Mouse (Mus musculus) mouse embryonic stem cell (cell line): ENCODE results near the gene Sost.

Experiments
- in situ Hi-C, 2 experiments: fragments of 300-500 bp; cut with MboI; formaldehyde crosslinking; loops; 1 replicate in 1 of 2; 3 replicates in 1 of 2; pipeline ENCODE4 v1.14.3; 2019 to 2020; ENCODE audit warnings: low sequenced_read_pairs in 2 of 2, low pct_unique_long_range_greater_than_20kb in 1 of 2, mixed read lengths in 1 of 2; ENCODE audit not compliant: unreplicated experiment in 1 of 2

Sost gene

GRCm38 (mm10) chr11:101964647-101965046 is 2.2 kb downstream of the Sost start:
- in situ Hi-C loops = loop anchor here (5.0 kb wide), 1 partner anchor 42 kb away; no protein-coding TSS in a partner anchor

- in situ Hi-C loops = no loop called here
These were observed 3.1 kb downstream of the Sost start for GRCm38 (mm10) chr11:101963473-101964291.

GRCm38 (mm10) chr11:101963043-101963442 is 3.8 kb downstream of the Sost start:
- in situ Hi-C loops = no loop called here

GRCm38 (mm10) chr11:101957476-101957875 is 9.3 kb downstream of the Sost start:
- in situ Hi-C loops = no loop called here

- in situ Hi-C loops = no loop called here
These were observed 13.4 kb downstream of the Sost start for GRCm38 (mm10) chr11:101953441-101953840.

GRCm38 (mm10) chr11:101952541-101953341 is 14.1 kb downstream of the Sost start:
- in situ Hi-C loops = no loop called here

GRCm38 (mm10) chr11:101950021-101950420 is 16.8 kb downstream of the Sost start:
- in situ Hi-C loops = no loop called here

- in situ Hi-C loops = no loop called here
These were observed 20.3 kb downstream of the Sost start for GRCm38 (mm10) chr11:101946525-101946924.

GRCm38 (mm10) chr11:101943055-101943454 is 23.8 kb downstream of the Sost start:
- in situ Hi-C loops = no loop called here

- in situ Hi-C loops = no loop called here
These were observed 29.7 kb downstream of the Sost start for GRCm38 (mm10) chr11:101937108-101937507.

GRCm38 (mm10) chr11:101936421-101936820 is 30.4 kb downstream of the Sost start:
- in situ Hi-C loops = no loop called here

- in situ Hi-C loops = no loop called here
These were observed 31.1 kb downstream of the Sost start for GRCm38 (mm10) chr11:101935743-101936142.

- in situ Hi-C loops = no loop called here
These were observed 34.8 kb downstream of the Sost start for GRCm38 (mm10) chr11:101931978-101932377.

- in situ Hi-C loops = no loop called here
These were observed 38.6 kb downstream of the Sost start for GRCm38 (mm10) chr11:101928030-101928762.

- in situ Hi-C loops = no loop called here
These were observed 39.7 kb downstream of the Sost start for GRCm38 (mm10) chr11:101926951-101927589.

- in situ Hi-C loops = no loop called here
These were observed 41.2 kb downstream of the Sost start for GRCm38 (mm10) chr11:101925636-101926035.

GRCm38 (mm10) chr11:101924441-101924976 is 42.3 kb downstream of the Sost start:
- in situ Hi-C loops = loop anchor here (5.0 kb wide), 1 partner anchor 43 kb away; the partner anchor contains the start of gene Sost (in 2 of the 2)

- in situ Hi-C loops = loop anchor here (5.0 kb wide), 1 partner anchor 43 kb away; the partner anchor contains the start of gene Sost (in 2 of the 2)
These were observed 42.8 kb downstream of the Sost start for GRCm38 (mm10) chr11:101923988-101924387.
